Mouse (Mus musculus) E14TG2a.4 (cell line): ENCODE results near the gene Calm1.

Experiments
- H3K27me3 ChIP-seq: 2 replicates; pipeline ENCODE4 v1.6.1; 2014; ENCODE audit warnings: low read length, control low read depth; ENCODE audit not compliant: insufficient read depth
- H3K36me3 ChIP-seq: 2 replicates; pipeline ENCODE4 v1.6.1; 2014; ENCODE audit warnings: low read length, control low read depth; ENCODE audit not compliant: insufficient read depth
- H3K4me1 ChIP-seq: replicated peaks from 2 replicates; pipeline ENCODE4 v1.6.1; 2014; ENCODE audit warnings: low read depth, low read length, control low read depth
- H3K4me3 ChIP-seq: replicated peaks from 2 replicates; pipeline ENCODE4 v1.5.1; 2014; ENCODE audit warnings: mild to moderate bottlenecking, low read length
- H3K9me3 ChIP-seq: 2 replicates; pipeline ENCODE4 v1.6.1; 2014; ENCODE audit warnings: low read length, control low read depth
- CTCF ChIP-seq: conservative IDR thresholded peaks from 2 replicates; pipeline ENCODE4 v1.5.1; 2014; ENCODE audit warnings: low read length
- NANOG ChIP-seq: IDR thresholded peaks from 2 replicates; pipeline ENCODE4 v1.6.1; 2014; ENCODE audit warnings: borderline replicate concordance, low read length, mixed read lengths
- POU5F1 ChIP-seq: IDR thresholded peaks from 2 replicates; pipeline ENCODE4 v1.6.1; 2014; ENCODE audit warnings: low read length, borderline replicate concordance

Calm1 gene

DNA sequence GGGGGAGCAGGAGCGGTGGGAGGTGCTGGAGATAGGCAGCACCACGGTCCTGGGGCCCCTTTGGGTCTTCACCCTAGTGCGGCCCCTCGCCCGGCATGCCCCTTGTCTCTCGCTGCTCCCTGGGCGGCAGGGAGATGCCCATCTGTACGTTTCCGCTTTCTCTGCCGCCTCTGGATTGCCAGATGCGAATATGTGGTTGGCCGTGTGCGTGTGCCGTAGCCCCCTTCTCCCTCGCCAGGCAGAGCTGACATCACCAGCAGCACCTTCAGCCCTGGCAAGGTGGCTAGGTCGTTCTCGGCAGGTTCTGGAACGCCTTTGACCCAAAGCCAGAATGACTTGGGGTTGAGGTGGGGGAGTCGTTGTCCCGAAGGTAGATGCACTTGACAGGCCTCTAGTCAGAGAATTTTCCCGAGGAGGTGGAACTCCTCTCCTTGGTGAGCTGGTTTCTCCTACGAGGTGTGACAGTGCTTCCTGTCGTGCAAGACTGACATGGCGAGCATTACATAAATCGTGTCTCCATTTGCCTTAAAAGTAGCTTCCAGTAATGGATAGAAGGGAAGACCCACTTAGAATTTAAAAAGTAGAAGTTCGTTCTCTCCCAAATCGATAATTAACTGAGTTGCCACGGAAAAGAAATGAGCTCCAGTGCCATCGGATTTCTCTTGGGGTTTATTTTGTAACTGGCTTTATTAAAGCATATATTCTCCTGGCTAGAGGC is 1.6 kb downstream of the Calm1 start:
- no peaks in the 10 kb centered on the region for H3K9me3 ChIP-seq
- no peak for TF ChIP-seq NANOG
- no peak for TF ChIP-seq POU5F1
- TF ChIP-seq CTCF, result no peak
- peaks cover 53% of the 10 kb centered on the region for H3K4me1 ChIP-seq
- H3K36me3 ChIP-seq, result peaks cover 37% of the 10 kb centered on the region
- peak overlapping the region; percentile 96 for H3K4me3 ChIP-seq
- H3K27me3 ChIP-seq, result no peaks in the 10 kb centered on the region

DNA sequence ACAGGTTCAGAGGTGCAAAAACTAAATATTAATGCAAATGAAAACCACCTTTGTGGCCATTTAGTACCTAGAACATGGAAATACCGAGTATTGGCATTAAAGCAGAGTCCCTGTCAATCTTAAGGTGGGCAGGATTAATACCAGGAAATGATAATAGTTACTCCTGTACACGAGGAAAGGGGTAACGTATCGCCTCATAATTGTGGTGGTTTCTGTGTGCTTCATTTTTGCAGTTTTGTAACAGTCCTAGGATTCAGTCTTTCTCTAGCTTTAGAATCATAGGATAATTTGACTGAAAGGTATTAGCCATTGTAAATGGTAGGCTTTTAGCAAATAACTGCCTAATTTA is 2.1 kb downstream of the Calm1 start:
- peaks cover 43% of the 10 kb centered on the region for H3K36me3 ChIP-seq
- peaks cover 53% of the 10 kb centered on the region for H3K4me1 ChIP-seq
- peak overlapping the region; percentile 96 for H3K4me3 ChIP-seq
- no peaks in the 10 kb centered on the region for H3K27me3 ChIP-seq
- TF ChIP-seq NANOG (no peak), POU5F1 (no peak), CTCF (no peak)
- no peaks in the 10 kb centered on the region for H3K9me3 ChIP-seq

DNA sequence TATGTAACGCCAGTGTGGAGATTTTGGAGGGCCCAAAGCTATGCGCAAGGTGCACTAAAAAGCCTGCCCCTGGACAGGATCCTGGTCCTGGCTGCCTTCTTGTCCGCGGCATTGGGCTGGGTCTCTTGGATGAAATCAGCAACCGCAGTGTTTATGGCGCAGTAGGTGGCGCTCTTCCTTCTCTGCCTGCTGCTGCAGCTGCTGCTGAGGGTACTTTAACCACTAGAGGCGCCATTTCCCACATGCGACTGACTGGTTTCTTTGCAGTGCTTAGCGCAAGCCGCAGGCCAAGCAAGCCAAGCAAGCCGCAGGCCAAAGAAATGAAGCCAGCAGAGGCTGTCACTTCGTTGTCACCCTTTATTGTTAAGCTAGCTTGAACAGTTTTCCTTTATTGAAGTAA is 2.6 kb downstream of the Calm1 start:
- H3K36me3 ChIP-seq, result peaks cover 48% of the 10 kb centered on the region
- TF ChIP-seq NANOG (no peak), CTCF (peak; percentile 100), POU5F1 (no peak)
- H3K27me3 ChIP-seq, result no peaks in the 10 kb centered on the region
- H3K4me3 ChIP-seq, result peak overlapping the region; percentile 96
- peaks cover 53% of the 10 kb centered on the region for H3K4me1 ChIP-seq
- H3K9me3 ChIP-seq, result no peaks in the 10 kb centered on the region

DNA sequence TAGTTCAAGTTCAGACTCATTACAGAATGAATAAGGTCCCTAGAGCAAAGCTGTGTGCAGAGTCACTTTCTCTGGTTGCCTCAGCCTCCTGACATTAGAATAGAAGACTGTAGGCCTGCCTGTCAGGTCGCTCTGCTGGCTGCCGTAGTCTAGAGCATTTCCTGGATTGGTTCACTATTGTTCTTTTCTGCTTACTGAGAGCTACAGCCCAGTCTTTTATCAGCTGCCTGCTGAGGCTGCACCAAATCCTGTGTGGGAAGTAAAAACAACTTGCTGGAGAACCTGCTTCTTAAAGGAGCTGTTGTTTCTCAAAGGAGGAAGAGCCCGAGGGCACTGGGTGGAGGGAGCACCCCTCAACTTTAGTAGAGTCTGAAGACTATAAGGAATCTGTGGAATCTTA is 4.5 kb downstream of the Calm1 start:
- H3K36me3 ChIP-seq, result peaks cover 66% of the 10 kb centered on the region
- H3K9me3 ChIP-seq, result no peaks in the 10 kb centered on the region
- TF ChIP-seq POU5F1, result no peak
- no peak for TF ChIP-seq NANOG
- H3K4me3 ChIP-seq, result no peak overlapping the region
- H3K27me3 ChIP-seq, result no peaks in the 10 kb centered on the region
- H3K4me1 ChIP-seq, result peaks cover 50% of the 10 kb centered on the region

DNA sequence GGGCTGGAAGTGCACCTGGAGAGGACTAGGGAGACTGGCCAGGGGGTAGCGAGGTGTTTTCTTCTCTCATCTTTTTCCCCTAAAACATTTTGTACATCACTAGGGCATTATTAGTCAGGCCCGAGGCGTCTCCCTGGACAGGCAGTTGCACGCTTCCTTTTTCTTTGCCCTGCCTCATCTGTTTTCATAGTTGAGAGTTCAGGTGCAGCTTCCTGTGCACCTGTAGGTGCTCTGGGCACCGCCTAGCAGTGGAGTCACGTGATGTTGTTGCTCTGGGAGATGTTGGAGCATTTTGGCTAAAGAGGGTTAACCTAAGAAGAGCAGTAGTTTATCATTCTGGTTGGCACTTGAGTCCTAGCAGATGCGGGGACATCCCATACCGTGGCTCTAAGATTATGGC is 5.9 kb downstream of the Calm1 start:
- H3K9me3 ChIP-seq, result no peaks in the 10 kb centered on the region
- TF ChIP-seq NANOG (no peak), POU5F1 (no peak), CTCF (no peak)
- peaks cover 75% of the 10 kb centered on the region for H3K36me3 ChIP-seq
- peaks cover 48% of the 10 kb centered on the region for H3K4me1 ChIP-seq
- H3K27me3 ChIP-seq, result no peaks in the 10 kb centered on the region
- H3K4me3 ChIP-seq, result no peak overlapping the region

DNA sequence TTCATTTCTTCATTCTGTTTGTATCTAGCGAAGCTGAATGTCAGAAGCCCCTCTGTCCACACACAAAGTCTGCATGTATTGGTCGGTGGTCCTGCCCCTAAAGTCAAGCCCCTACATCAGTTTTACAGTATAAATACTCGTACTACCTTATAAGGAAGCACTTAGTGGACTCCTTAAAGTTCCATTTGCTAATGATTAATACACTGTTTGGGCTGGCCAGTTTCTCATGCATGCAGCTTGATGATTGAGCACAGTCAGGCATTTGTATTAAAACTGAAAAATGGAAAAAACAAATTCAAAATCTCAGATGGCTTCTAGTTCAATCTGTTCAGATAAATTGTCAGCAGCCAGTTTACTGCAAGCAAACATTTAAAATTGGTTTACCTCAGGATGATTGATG is 7.3 kb downstream of the Calm1 start:
- TF ChIP-seq NANOG (no peak), POU5F1 (no peak), CTCF (no peak)
- no peaks in the 10 kb centered on the region for H3K27me3 ChIP-seq

DNA sequence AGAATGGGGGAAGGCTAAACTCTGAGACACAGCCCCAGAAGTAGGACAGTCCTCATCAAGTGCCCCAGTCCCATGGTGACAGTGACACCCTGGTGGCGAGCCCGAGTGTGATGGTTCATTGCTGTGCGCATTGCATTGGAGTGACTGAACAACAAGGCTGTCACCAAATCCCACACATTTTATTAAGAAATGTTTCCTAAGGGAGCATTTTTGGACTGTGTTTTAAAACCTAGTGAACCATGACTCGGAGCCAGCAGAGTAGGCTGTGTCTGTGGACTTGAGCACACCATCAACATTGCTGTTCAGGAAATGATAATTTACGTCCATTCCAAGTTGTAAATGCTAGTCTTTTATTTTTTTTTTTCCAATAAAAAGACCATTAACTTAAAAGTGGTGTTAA is 7.7 kb downstream of the Calm1 start:
- no peak overlapping the region for H3K4me3 ChIP-seq

More for the DNA sequence above, 7.3 kb downstream of the Calm1 start:
- H3K36me3 ChIP-seq, result peaks cover 75% of the 10 kb centered on the region
- H3K4me1 ChIP-seq, result peaks cover 52% of the 10 kb centered on the region
- no peak overlapping the region for H3K4me3 ChIP-seq
- no peaks in the 10 kb centered on the region for H3K9me3 ChIP-seq

DNA sequence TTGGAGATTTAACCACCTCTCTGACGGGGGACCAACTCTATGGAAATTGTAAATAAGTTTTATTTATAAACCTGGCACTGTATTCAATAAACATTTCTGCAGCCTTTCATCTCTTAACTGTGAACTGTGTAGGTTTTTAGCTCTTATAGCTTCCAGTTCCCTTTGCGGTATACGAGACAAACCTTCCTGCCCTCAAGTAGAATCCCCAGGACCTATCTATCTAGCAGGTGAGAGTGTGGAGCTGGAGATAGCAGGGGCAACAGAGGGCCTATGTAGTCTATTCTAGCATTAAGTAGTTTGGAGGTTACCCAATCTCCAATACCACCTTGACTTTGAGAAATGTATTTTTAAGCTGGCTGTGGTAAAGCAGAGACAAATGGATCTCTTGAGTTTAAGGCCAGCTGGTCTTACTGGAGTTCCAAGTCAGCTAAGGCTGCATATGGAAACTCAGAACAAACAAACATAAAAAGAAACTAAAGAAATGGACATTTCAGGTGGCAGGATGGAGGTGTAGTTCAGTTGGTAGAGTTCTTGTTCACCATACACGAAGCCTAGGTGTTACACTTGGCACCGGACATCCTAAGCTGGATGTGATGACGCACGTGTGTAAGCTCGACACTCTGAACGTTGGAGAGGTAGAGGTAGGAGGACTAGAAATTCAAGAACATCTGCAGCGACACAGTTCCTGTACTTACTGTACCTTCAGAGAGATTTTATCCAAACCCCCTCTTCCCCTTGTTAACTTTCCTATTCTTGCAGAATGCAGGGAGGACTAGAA is 10.7 kb downstream of the Calm1 start:
- no peak for TF ChIP-seq CTCF
- no peak for TF ChIP-seq POU5F1
- no peak for TF ChIP-seq NANOG
- Histone ChIP-seq H3K4me1 (peaks cover 30% of the 10 kb centered on the region), H3K36me3 (peaks cover 47% of the 10 kb centered on the region), H3K4me3 (no peak overlapping the region), H3K9me3 (peaks cover 2% of the 10 kb centered on the region; the same call in 1 of the 2 replicates), H3K27me3 (no peaks in the 10 kb centered on the region)

More for the DNA sequence above, 7.7 kb downstream of the Calm1 start:
- Histone ChIP-seq H3K27me3 (no peaks in the 10 kb centered on the region), H3K9me3 (no peaks in the 10 kb centered on the region), H3K36me3 (peaks cover 75% of the 10 kb centered on the region), H3K4me1 (peaks cover 52% of the 10 kb centered on the region)
- no peak for TF ChIP-seq POU5F1

DNA sequence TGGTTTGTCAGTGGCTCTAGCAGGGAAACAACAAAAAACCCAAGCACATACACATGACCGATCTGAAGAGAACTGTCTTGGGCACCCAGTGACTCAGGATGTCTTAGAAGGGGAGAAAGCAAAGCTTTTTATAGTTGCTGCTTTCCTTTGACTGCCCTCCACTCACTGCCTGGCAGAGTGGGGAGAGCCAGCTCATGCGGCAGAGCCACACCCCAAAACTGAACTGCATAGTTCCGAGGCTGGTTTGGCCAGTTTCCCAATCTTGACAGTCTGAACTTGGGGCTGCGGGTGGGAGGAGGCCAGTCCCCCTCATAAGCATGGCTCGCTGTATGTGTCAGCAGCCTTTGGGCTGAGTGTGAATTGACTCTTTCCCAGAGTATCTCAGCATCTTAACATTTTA is 11.7 kb downstream of the Calm1 start:
- H3K4me1 ChIP-seq, result peaks cover 24% of the 10 kb centered on the region
- peaks cover 36% of the 10 kb centered on the region for H3K36me3 ChIP-seq

More for the DNA sequence above, 11.7 kb downstream of the Calm1 start:
- H3K9me3 ChIP-seq, result peaks cover 2% of the 10 kb centered on the region; the same call in 1 of the 2 replicates
- no peak overlapping the region for H3K4me3 ChIP-seq
- no peaks in the 10 kb centered on the region for H3K27me3 ChIP-seq
- no peak for TF ChIP-seq NANOG
